Mouse (Mus musculus) layer of hippocampus, postnatal 14 days (tissue): ENCODE data around the gene Reep1. TPM values are rescaled to one million over a fixed set of nuclear protein-coding genes. Genes with fewer than 3 reads are reported as not detected.

Experiments
- DNase-seq, 2 experiments: peaks; one replicate each; pipeline ENCODE4 v3.0.0; 2021 to 2022; ENCODE audit warnings: low spot score in 2 of 2, mixed read lengths in 1 of 2
- total RNA-seq, 2 experiments: library from RNA; stranded (reverse); gene quantifications; 2 replicates each; pipeline ENCODE4 v1.2.3; 2021

Gene Reep1
- total RNA-seq, 2 experiments from 2014 or later, result 119 to 120 TPM

- DNase-seq, result no peak
These were observed 28.2 kb downstream of the Reep1 start for GRCm38 (mm10) chr6:71735600-71736010.

GRCm38 (mm10) chr6:71736101-71736500, 28.7 kb downstream of the Reep1 start:
- DNase-seq, result no peak

GRCm38 (mm10) chr6:71737202-71737601, 29.8 kb downstream of the Reep1 start:
- no peak for DNase-seq

GRCm38 (mm10) chr6:71738611-71739010, 31.2 kb downstream of the Reep1 start:
- DNase-seq, result no peak

GRCm38 (mm10) chr6:71740921-71741320, 33.6 kb downstream of the Reep1 start:
- DNase-seq, result no peak

- DNase-seq, result no peak
These were observed 34.8 kb downstream of the Reep1 start for GRCm38 (mm10) chr6:71741998-71742636.

GRCm38 (mm10) chr6:71744934-71745333, 37.6 kb downstream of the Reep1 start:
- no peak for DNase-seq

- peak in 1 of 2 experiments; percentile 42 for DNase-seq
These were observed 38.3 kb downstream of the Reep1 start for GRCm38 (mm10) chr6:71745482-71746234.

GRCm38 (mm10) chr6:71746246-71746645, 38.9 kb downstream of the Reep1 start:
- DNase-seq, result no peak

- peak in 1 of 2 experiments; percentile 38 for DNase-seq
These were observed 39.5 kb downstream of the Reep1 start for GRCm38 (mm10) chr6:71746846-71747245.

- DNase-seq, result no peak
These were observed 44.2 kb downstream of the Reep1 start for GRCm38 (mm10) chr6:71751602-71752001.

- peak; percentile 82 to 85 for DNase-seq
These were observed 45.6 kb downstream of the Reep1 start for GRCm38 (mm10) chr6:71752791-71753464.

GRCm38 (mm10) chr6:71757039-71757894, 49.9 kb downstream of the Reep1 start:
- DNase-seq, result peak; percentile 56 to 66

- no peak for DNase-seq
These were observed 51.4 kb downstream of the Reep1 start for GRCm38 (mm10) chr6:71758780-71759179.

GRCm38 (mm10) chr6:71760073-71760472, 52.7 kb downstream of the Reep1 start:
- DNase-seq, result no peak

GRCm38 (mm10) chr6:71767761-71768160, 60.4 kb downstream of the Reep1 start:
- no peak for DNase-seq

GRCm38 (mm10) chr6:71769901-71770690, 62.7 kb downstream of the Reep1 start:
- no peak for DNase-seq

GRCm38 (mm10) chr6:71770856-71771255, 63.5 kb downstream of the Reep1 start:
- no peak for DNase-seq

- DNase-seq, result no peak
These were observed 63.9 kb downstream of the Reep1 start for GRCm38 (mm10) chr6:71771282-71771681.

- DNase-seq, result peak in 1 of 2 experiments; percentile 66
These were observed 64.8 kb downstream of the Reep1 start for GRCm38 (mm10) chr6:71772156-71772555.
